Mouse (Mus musculus): ENCODE data around the gene Gm21739. TPM values are rescaled to one million over a fixed set of nuclear protein-coding genes. Genes with fewer than 3 reads are reported as not detected.

The Gm21739 gene
- not detected for polyA plus RNA-seq (2017; shearing (Covaris generic))

GRCm38 (mm10) chrY:44264344-44264743, at the start of gene Gm21739:
Gene Gm21739 (minus strand): TSS chrY:44264444.

